Mouse (Mus musculus) thymus, postnatal 36 days (tissue): ENCODE data around the gene Ccm2.
A peak's percentile ranks its signal among the peaks of the same experiment; 100 is the strongest.

Experiments
- DNase-seq, 2 experiments: peaks; one replicate each; pipeline ENCODE4 v3.0.0; 2022; ENCODE audit warnings: mixed read lengths in 2 of 2

The Ccm2 gene

GRCm38 (mm10) chr11:6586660-6587059 is 40.0 kb downstream of the Ccm2 start:
- DNase-seq: no peak

GRCm38 (mm10) chr11:6587249-6587940 is 40.7 kb downstream of the Ccm2 start:
- no peak for DNase-seq

- no peak for DNase-seq
Observed at GRCm38 (mm10) chr11:6588295-6588694, 41.6 kb downstream of the Ccm2 start.

GRCm38 (mm10) chr11:6589838-6590237 is 43.2 kb downstream of the Ccm2 start:
- DNase-seq: no peak

GRCm38 (mm10) chr11:6590933-6591675 is 44.4 kb downstream of the Ccm2 start:
- no peak for DNase-seq

- no peak for DNase-seq
Observed at GRCm38 (mm10) chr11:6593406-6593805, 46.7 kb downstream of the Ccm2 start.

GRCm38 (mm10) chr11:6594845-6595244 is 48.2 kb downstream of the Ccm2 start:
- DNase-seq: no peak

- DNase-seq: no peak
Observed at GRCm38 (mm10) chr11:6595339-6595738, 48.7 kb downstream of the Ccm2 start.

GRCm38 (mm10) chr11:6596205-6596604 is 49.5 kb downstream of the Ccm2 start:
- DNase-seq: no peak

- DNase-seq: no peak
Observed at GRCm38 (mm10) chr11:6596616-6597015, 49.9 kb downstream of the Ccm2 start.

GRCm38 (mm10) chr11:6597523-6597922 is 50.8 kb downstream of the Ccm2 start:
- no peak for DNase-seq

GRCm38 (mm10) chr11:6598191-6598889 is 51.7 kb downstream of the Ccm2 start:
- DNase-seq: no peak

GRCm38 (mm10) chr11:6599011-6599681 is 52.5 kb downstream of the Ccm2 start:
- peak in 1 of 2 experiments; percentile 45 for DNase-seq

GRCm38 (mm10) chr11:6599831-6600230 is 53.1 kb downstream of the Ccm2 start:
- DNase-seq: no peak

- no peak for DNase-seq
Observed at GRCm38 (mm10) chr11:6600284-6600944, 53.7 kb downstream of the Ccm2 start.

GRCm38 (mm10) chr11:6601649-6602480 is 55.2 kb downstream of the Ccm2 start:
- no peak for DNase-seq

GRCm38 (mm10) chr11:6602662-6603061 is 56.0 kb downstream of the Ccm2 start:
- DNase-seq: no peak

- no peak for DNase-seq
Observed at GRCm38 (mm10) chr11:6603224-6603623, 56.5 kb downstream of the Ccm2 start.

GRCm38 (mm10) chr11:6603887-6604603 is 57.4 kb downstream of the Ccm2 start:
- DNase-seq: no peak

- DNase-seq: no peak
Observed at GRCm38 (mm10) chr11:6604604-6604936, 57.9 kb downstream of the Ccm2 start.

- DNase-seq: no peak
Observed at GRCm38 (mm10) chr11:6605021-6605481, 58.4 kb downstream of the Ccm2 start.
